Mouse (Mus musculus): ENCODE results near the gene Gm15517.

- TF ChIP-seq POLR2A (IDR thresholded peaks at IDR 0.05; ENCODE audit: borderline replicate concordance, low read depth, low read length) (no peak), CTCF (IDR thresholded peaks at IDR 0.05; ENCODE audit: low read depth, low read length) (no peak)
Observed at GRCm38 (mm10) chr7:44305686-44306085, 44.4 kb downstream of the Gm15517 start.

All from bone marrow macrophage, adult 2 months (primary cell).